Mouse (Mus musculus): ENCODE measurements around the gene Hipk1.

GRCm38 (mm10) chr3:103695556-103695955, 95.8 kb downstream of the Hipk1 start:
- no peak for TF ChIP-seq CTCF (IDR thresholded peaks at IDR 0.05; ENCODE audit: low read depth, low read length)
- TF ChIP-seq POLR2A (IDR thresholded peaks at IDR 0.05; ENCODE audit: extremely low read depth, insufficient read depth, low read length), result no peak

Data from liver, adult 2 months (tissue).